Mouse (Mus musculus) kidney, embryonic 15.5 days (tissue): Measurements from ENCODE around the gene Yif1b. TPM values are rescaled to one million over a fixed set of nuclear protein-coding genes. Genes with fewer than 3 reads are reported as not detected.
"Not testable (repeated sequence)": the region's sequence is repeated elsewhere in the genome, so short reads cannot be mapped to it uniquely, and the experiment has no call there.

Experiments
- ATAC-seq: fragments of 200-750 bp; cut with Nextera tagmentation; replicated peaks from 2 replicates; pipeline ENCODE4 v1.8.0; 2017; ENCODE audit warnings: moderate TSS enrichment; ENCODE audit not compliant: low FRiP score
- H3K27ac ChIP-seq: fragments of 300-500 bp; sonication (generic); 2 replicates; pipeline ENCODE4 v1.5.1; 2015; ENCODE audit warnings: mild to moderate bottlenecking, inconsistent platforms
- H3K27me3 ChIP-seq: fragments of 300-500 bp; sonication (generic); 2 replicates; pipeline ENCODE4 v1.6.1; 2015; ENCODE audit warnings: inconsistent platforms
- H3K36me3 ChIP-seq: fragments of 300-500 bp; sonication (generic); 2 replicates; pipeline ENCODE4 v1.6.1; 2015; ENCODE audit warnings: inconsistent platforms
- H3K4me1 ChIP-seq: fragments of 300-500 bp; sonication (generic); 2 replicates; pipeline ENCODE4 v1.6.1; 2015; ENCODE audit warnings: inconsistent platforms
- H3K4me2 ChIP-seq: fragments of 300-500 bp; sonication (generic); 2 replicates; pipeline ENCODE4 v1.6.1; 2015; ENCODE audit warnings: moderate library complexity, mild to moderate bottlenecking, inconsistent platforms
- H3K4me3 ChIP-seq: fragments of 300-500 bp; sonication (generic); replicated peaks from 2 replicates; pipeline ENCODE4 v1.5.1; 2015; ENCODE audit warnings: mild to moderate bottlenecking, inconsistent platforms
- H3K9ac ChIP-seq: fragments of 300-500 bp; sonication (generic); 2 replicates; pipeline ENCODE4 v1.6.1; 2015; ENCODE audit warnings: mild to moderate bottlenecking, inconsistent platforms
- H3K9me3 ChIP-seq: fragments of 300-500 bp; sonication (generic); replicated peaks from 2 replicates; pipeline ENCODE4 v1.6.1; 2016; ENCODE audit warnings: inconsistent platforms
- WGBS: fragments of 180-500 bp; shearing (Covaris S2); methylation state at CpG from one replicate; pipeline ENCODE4 v1.1.7; 2015; ENCODE audit warnings: mixed read lengths; 5-methylcytosine and 5-hydroxymethylcytosine counted together
- polyA plus RNA-seq: library from polyadenylated mRNA; unstranded; fragments of >200 nt; fragmentation: Nextera tagmentation; extraction: Ambion mirVana; gene quantifications from 2 replicates; pipeline ENCODE4 v1.2.1, GENCODE M21; 2015

The Yif1b gene
- polyA plus RNA-seq, 1 experiment from 2014 or later: 122 TPM

DNA sequence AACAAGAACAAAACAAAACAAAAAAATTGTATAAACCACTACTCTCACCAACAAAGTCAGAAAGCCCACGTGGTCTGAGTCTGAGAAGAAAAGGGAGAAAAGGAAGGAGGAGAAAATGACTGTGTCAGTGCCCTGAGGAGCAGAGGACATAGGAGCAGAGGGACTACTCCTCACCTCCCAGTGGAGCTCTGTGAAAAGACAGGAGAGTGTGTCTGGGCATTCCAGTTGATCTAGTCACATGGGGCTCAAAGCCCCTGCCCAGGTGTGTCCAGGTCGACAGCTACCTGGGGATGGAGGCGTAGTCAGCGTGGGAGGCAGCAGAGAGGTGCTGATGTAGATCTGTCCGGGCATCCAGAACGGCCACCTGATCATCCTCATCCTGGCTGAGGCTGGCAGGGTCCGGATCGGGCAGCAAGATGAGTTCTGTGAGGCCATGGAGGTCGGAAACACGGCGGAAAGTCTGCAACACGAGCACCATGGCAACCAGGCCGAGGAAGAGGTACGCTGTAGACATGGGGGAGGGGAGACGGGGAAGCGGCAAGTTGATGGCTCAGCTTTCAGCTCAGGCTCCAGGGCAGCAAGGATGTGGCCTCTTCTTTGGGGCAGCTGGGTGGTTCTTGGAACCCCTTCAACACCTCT, 13.3 kb upstream of the Yif1b start:
- Histone ChIP-seq H3K9ac (no peak overlapping the region), H3K27me3 (peaks cover 4% of the 10 kb centered on the region; the same call in 1 of the 2 replicates), H3K4me3 (no peak overlapping the region), H3K36me3 (0 out of 2 replicates have a peak, but pooled peaks cover under 1% of the 10 kb centered on the region), H3K4me2 (peak overlapping the region; percentile 42), H3K9me3 (peaks cover 4% of the 10 kb centered on the region; the same call in 1 of the 2 replicates), H3K27ac (no peak overlapping the region), H3K4me1 (peaks cover 10% of the 10 kb centered on the region)
- peak; percentile 54; the same call in 1 of the 2 replicates for ATAC-seq
- WGBS: 12% methylated on average over 16 of the region's 16 CpGs

DNA sequence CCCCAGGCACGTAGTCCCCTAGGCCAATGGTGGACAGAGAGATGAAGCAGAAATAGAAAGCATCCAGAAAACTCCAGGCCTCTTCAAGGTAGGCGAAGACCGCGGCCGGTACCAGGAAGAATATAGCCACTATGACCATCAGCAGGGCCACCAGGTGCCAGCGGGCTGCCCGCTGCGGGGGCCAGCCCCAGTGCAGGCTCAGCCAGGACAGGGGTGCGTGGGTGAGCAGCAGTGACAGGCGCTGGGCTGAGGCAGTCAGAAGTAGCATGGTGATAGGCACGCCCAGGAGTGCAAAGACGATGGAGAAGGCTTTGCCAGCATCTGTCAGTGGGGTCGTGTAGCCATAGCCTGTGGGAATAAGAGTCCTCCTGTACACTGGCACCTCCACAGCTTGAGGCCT, 12.6 kb upstream of the Yif1b start:
- peaks cover 5% of the 10 kb centered on the region; the same call in 1 of the 2 replicates for H3K27me3 ChIP-seq
- no peak overlapping the region for H3K4me3 ChIP-seq
- no peak overlapping the region for H3K9ac ChIP-seq
- 79% methylated on average over 13 of the region's 13 CpGs for WGBS
- H3K27ac ChIP-seq: no peak overlapping the region
- no peaks in the 10 kb centered on the region for H3K9me3 ChIP-seq
- H3K36me3 ChIP-seq: no peaks in the 10 kb centered on the region
- peak overlapping the region; percentile 42 for H3K4me2 ChIP-seq
- peaks cover 10% of the 10 kb centered on the region for H3K4me1 ChIP-seq
- ATAC-seq: no peak

DNA sequence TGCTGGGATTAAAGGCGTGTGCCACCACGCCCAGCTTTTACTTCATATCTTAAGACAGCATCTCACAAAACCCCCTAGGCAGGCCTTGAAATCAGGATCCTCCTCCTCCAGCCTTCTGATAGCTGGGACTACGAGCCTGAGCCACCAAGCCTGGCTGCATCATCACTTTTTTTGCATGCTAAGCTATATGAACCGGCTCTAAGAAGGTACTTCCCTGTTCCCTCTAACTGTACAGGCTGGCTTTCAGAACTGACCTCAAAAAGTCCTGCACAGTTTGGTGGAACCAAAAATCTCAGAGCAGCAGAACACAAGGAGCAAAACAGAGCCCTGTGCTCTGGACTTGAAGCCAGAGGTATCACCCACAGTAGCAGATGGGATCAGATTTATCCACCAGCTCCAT, 9.9 kb upstream of the Yif1b start:
- H3K27ac ChIP-seq: no peak overlapping the region
- 78% methylated on average over 4 of the region's 4 CpGs for WGBS
- H3K4me3 ChIP-seq: no peak overlapping the region
- H3K27me3 ChIP-seq: peaks cover 25% of the 10 kb centered on the region
- no peaks in the 10 kb centered on the region for H3K36me3 ChIP-seq
- no peak overlapping the region for H3K9ac ChIP-seq
- H3K4me1 ChIP-seq: peaks cover 19% of the 10 kb centered on the region
- no peaks in the 10 kb centered on the region for H3K9me3 ChIP-seq
- H3K4me2 ChIP-seq: no peak overlapping the region
- ATAC-seq: no peak

DNA sequence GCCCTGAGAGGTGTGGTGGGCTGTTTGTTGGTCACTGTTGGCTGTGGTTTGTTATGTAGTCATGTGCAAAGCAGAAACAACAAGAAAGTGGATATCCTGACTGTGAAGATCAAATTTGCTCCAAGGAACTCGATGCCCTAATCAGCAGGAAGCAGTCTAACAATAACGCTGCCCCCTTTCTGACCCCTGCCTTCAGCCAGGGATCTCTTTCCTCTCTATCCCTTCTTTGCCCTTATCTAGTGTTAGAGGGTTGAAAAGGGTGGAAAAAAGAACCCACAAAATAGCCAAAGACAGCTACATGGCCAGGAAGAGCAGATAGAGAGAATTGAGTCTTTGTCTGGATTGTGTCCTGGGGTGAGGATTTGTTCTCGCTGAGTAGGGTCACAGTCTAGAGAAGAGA, 7.6 kb upstream of the Yif1b start:
- WGBS: 42% methylated on average over 3 of the region's 3 CpGs
- no peak overlapping the region for H3K27ac ChIP-seq
- peaks cover 11% of the 10 kb centered on the region for H3K4me1 ChIP-seq
- H3K4me3 ChIP-seq: no peak overlapping the region
- no peaks in the 10 kb centered on the region for H3K36me3 ChIP-seq
- peaks cover 28% of the 10 kb centered on the region for H3K27me3 ChIP-seq
- no peak overlapping the region for H3K4me2 ChIP-seq
- ATAC-seq: no peak
- no peaks in the 10 kb centered on the region for H3K9me3 ChIP-seq
- H3K9ac ChIP-seq: no peak overlapping the region

DNA sequence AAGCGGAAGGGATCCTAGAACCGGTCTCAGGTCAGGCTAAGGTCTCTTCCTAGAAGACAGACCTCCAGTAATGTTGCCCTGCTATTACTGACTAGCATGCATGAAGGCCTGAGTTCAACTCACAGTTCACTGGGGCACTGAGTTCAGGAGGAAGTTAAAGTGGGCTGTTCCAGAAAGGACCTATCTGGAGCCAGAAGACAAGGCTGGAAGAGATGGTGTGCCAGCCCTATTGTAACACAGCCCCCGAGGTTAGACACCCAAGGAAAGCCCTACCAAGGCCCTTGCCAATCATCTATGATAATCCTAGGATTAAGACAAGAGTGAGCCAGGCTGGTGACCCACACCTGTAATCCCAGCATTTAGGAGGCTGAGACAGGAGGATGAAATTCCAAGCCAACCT, 6.6 kb upstream of the Yif1b start:
- WGBS: 48% methylated on average over 3 of the region's 3 CpGs
- Histone ChIP-seq H3K27ac (0 out of 2 replicates have a peak overlapping the region, but pooled peaks have one; percentile 56), H3K9me3 (no peaks in the 10 kb centered on the region), H3K9ac (no peak overlapping the region), H3K4me3 (peak overlapping the region; percentile 63), H3K27me3 (peaks cover 28% of the 10 kb centered on the region), H3K4me2 (peak overlapping the region; percentile 98), H3K4me1 (peaks cover 9% of the 10 kb centered on the region), H3K36me3 (no peaks in the 10 kb centered on the region)
- 0 out of 2 replicates have a peak, but pooled peaks have one; percentile 4 for ATAC-seq

DNA sequence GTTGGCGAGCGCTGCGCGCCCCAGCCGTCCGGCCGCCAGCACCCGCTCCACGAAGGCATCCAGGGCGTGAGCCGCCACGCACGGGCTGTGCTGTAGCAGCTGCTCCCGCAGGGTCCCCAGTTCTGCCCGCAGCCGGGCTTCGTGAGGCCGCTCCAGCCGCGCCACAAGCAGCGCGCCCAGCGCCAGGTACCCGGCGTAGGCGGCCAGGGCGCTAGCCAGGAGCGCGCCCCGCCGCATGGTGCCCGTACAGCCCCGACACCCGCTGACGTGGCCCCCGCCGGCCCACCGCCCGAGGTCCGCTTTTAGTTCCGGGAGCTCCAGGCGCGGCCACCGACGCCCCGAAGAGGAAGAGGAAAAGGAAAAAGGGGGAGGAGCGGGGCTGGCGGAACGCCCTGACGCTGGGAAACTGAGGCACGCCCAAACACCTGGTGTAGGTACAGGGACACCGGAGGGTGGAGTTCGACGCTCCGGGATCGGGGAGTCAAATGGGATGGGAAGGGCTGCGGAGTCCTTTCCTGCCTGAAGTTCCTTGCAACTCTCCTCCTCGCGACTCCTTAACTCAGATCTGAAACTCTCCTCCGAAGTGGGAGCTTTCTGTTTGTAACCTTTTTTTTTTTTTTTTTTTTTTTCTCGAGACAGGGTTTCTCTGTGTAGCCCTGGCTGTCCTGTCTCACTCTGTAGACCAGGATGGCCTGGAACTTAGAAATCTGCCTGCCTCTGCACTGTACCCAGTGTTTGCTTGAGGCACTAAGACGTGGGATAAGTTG, 5.7 kb upstream of the Yif1b start, which contains the start of gene Kcnk6:
TSS of gene Kcnk6 (minus strand) at position 269 of the 767 bp plus-strand sequence.
- Histone ChIP-seq H3K27ac (peak within 1 kb of the TSS; percentile 56), H3K27me3 (peaks cover 28% of the 10 kb centered on the region), H3K4me3 (peak within 1 kb of the TSS; percentile 63), H3K4me1 (peaks cover 9% of the 10 kb centered on the region), H3K4me2 (peak within 1 kb of the TSS; percentile 98), H3K36me3 (no peaks in the 10 kb centered on the region), H3K9me3 (no peaks in the 10 kb centered on the region), H3K9ac (peak within 1 kb of the TSS; percentile 68)
- 0 out of 2 replicates have a peak, but pooled peaks have one; percentile 22 for ATAC-seq
- WGBS: 2% methylated on average over 62 of the region's 62 CpGs

DNA sequence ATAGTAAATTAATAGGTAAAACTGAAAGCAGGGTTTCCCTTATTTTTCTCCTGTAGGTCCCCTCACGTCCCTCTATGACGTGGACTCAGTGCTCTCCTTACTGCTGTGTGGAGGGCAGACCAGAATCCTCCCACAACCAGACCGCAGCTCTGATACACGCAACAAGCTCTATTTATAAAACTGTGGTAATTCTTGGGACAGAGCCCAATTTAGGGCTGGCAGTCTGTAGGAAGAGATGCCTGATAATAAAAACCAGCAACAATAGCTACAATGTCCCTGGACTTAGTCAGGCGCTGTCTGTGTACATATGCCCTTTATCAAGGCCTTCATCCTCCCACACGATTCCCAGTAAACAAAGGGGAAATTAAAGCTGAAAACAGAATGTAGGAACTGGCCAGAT, 4.4 kb upstream of the Yif1b start:
- H3K9ac ChIP-seq: no peak overlapping the region
- peaks cover 14% of the 10 kb centered on the region for H3K4me1 ChIP-seq
- ATAC-seq: no peak
- WGBS: 57% methylated on average over 6 of the region's 6 CpGs
- H3K4me2 ChIP-seq: no peak overlapping the region
- no peak overlapping the region for H3K27ac ChIP-seq
- H3K9me3 ChIP-seq: no peaks in the 10 kb centered on the region
- peaks cover 28% of the 10 kb centered on the region for H3K27me3 ChIP-seq
- H3K4me3 ChIP-seq: no peak overlapping the region
- no peaks in the 10 kb centered on the region for H3K36me3 ChIP-seq

DNA sequence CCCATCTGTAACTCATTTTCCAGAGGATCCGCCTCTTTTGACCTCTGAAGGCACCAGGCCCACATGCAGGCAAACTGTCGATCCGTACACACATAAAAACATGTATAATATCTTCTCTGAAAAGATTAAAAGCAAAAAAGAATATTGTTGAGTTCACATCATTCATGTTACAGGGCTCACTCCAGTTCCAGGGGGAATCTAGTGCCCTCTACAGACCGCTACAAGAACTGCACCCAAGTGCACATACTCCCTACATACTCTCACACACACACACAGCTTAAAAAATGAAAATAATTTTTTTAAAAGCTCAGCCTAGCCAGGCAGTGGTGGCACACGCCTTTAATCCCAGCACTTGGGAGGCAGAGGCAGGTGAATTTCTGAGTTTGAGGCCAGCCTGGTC, 3.5 kb upstream of the Yif1b start:
- WGBS: 81% methylated on average over 5 of the region's 5 CpGs
- Histone ChIP-seq H3K36me3 (no peaks in the 10 kb centered on the region), H3K27ac (no peak overlapping the region), H3K9me3 (no peaks in the 10 kb centered on the region), H3K9ac (no peak overlapping the region), H3K27me3 (peaks cover 26% of the 10 kb centered on the region), H3K4me1 (peaks cover 23% of the 10 kb centered on the region), H3K4me3 (no peak overlapping the region), H3K4me2 (no peak overlapping the region)
- ATAC-seq: no peak

DNA sequence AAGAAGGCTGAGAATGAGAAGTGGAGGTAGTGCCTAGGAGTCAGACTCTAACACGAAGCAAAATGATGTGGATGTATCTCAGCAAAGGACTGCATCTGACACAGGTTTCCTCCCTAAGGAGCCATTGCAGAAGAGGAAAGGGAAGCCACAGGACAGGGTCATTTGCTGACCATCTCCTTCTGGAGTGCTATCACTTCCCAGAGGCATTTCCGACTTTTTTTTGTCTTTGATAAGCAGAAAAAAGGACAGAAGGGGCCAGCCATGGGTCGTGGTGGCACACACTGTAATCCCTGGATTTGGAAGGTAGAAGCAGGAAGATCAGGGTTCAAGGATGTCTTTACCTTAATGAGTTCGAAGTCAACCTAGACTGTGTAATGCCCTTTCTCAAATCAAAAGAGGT, 1.5 kb upstream of the Yif1b start:
- H3K9me3 ChIP-seq: no peaks in the 10 kb centered on the region
- H3K27ac ChIP-seq: no peak overlapping the region
- no peaks in the 10 kb centered on the region; the same call in 1 of the 2 replicates for H3K36me3 ChIP-seq
- H3K27me3 ChIP-seq: peaks cover 16% of the 10 kb centered on the region
- no peak overlapping the region for H3K4me3 ChIP-seq
- H3K4me1 ChIP-seq: peaks cover 33% of the 10 kb centered on the region
- no peak for ATAC-seq
- no peak overlapping the region for H3K4me2 ChIP-seq
- no peak overlapping the region for H3K9ac ChIP-seq
- WGBS: 80% methylated on average over 4 of the region's 4 CpGs

DNA sequence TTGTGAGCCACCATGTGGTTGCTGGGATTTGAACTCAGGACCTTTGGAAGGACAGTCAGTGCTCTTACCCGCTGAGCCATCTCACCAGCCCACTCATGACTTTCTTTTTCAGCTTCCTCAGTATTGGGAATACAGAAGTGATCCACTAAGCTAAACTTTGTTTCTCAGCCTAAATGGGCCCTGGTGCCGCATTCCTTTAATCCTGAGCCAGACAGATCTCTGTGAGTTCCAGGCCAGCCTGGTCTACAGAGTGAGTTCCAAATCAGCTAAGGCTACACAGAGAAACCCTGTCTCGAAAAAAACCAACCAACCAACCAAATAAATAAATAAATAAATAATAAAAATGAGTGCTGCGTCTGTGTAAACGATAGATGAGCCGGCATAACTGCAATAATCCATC, 533 bp upstream of the Yif1b start:
- ATAC-seq: 0 out of 2 replicates have a peak, but pooled peaks have one; percentile 0
- not testable (repeated sequence) for H3K36me3 ChIP-seq, H3K9me3 ChIP-seq, H3K27me3 ChIP-seq
- Histone ChIP-seq H3K4me1 (peaks cover 30% of the 10 kb centered on the region), H3K27ac (peak overlapping the region; percentile 96), H3K9ac (peak overlapping the region; percentile 39), H3K4me2 (peak overlapping the region; percentile 82), H3K4me3 (peak overlapping the region; percentile 82)
- WGBS: 26% methylated on average over 6 of the region's 6 CpGs

DNA sequence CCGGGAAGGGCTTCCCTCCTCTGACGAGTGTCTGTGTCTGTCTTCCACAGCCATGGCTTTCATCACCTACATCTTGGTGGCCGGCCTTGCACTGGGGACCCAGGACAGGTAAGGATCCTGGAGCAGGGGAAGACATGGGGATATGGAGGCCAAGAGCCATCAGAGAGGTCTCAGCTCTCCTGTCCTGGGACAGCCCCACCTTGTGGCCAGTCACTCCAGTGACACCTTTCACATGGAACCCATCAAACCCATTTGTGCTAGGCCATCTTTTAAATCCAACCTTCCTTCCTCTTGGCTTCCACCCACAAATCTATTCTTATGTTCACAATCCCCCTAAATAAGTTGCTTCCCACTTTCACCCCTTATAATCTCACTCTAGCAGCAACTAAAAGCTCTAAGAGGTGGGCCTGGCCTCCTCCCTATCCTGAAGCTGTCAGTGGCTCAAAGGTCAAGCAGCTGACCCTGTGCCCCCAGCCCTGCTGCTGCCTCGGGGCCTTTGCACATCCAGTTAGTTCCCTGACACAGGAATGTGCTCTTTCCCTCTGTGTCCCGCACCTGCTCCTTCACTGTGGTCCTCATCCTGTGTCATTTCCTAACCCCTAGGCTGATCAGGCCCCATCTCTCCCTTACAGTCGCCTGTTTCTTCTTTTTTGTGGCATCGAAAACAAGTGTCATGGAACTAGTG, 6.7 kb downstream of the Yif1b start:
- ATAC-seq: no peak
- H3K27ac ChIP-seq: no peak overlapping the region
- peaks cover 34% of the 10 kb centered on the region for H3K36me3 ChIP-seq
- 88% methylated on average over 7 of the region's 7 CpGs for WGBS
- peaks cover 43% of the 10 kb centered on the region for H3K4me1 ChIP-seq
- no peak overlapping the region for H3K4me3 ChIP-seq
- no peak overlapping the region for H3K9ac ChIP-seq
- no peaks in the 10 kb centered on the region for H3K9me3 ChIP-seq
- no peak overlapping the region for H3K4me2 ChIP-seq
- peaks cover 8% of the 10 kb centered on the region; the same call in 1 of the 2 replicates for H3K27me3 ChIP-seq

DNA sequence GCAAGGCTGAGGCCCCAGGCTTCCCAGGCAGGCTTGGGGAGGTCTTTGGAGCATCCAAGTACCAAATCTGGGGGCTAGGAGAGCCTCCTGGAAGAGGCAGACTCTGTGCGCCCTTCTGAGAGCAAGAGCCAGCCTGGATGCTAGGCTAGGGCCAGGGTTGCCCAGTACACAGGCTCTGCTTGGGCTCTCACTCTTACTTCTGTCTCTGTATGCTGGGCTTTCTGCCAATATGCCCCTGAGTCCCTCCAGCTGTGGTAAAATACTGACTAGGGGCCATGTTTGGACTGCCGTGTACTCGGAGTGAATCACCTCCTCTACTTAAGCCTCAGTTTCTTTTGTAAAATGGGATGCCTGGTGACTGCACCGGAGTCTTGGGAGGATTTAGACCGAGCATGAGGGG, 7.9 kb downstream of the Yif1b start:
- no peak for ATAC-seq
- no peak overlapping the region for H3K9ac ChIP-seq
- no peak overlapping the region for H3K4me2 ChIP-seq
- no peak overlapping the region for H3K27ac ChIP-seq
- peaks cover 8% of the 10 kb centered on the region; the same call in 1 of the 2 replicates for H3K27me3 ChIP-seq
- peaks cover 34% of the 10 kb centered on the region for H3K36me3 ChIP-seq
- H3K9me3 ChIP-seq: no peaks in the 10 kb centered on the region
- H3K4me1 ChIP-seq: peaks cover 39% of the 10 kb centered on the region
- no peak overlapping the region for H3K4me3 ChIP-seq
- WGBS: 79% methylated on average over 5 of the region's 5 CpGs
